Mouse (Mus musculus): ENCODE measurements around the gene Sh3bp5.

- TF ChIP-seq CTCF (IDR thresholded peaks at IDR 0.05; ENCODE audit: control insufficient read depth, insufficient read depth, insufficient read length): no peak
- TF ChIP-seq USF1 (IDR thresholded peaks at IDR 0.05; ENCODE audit: low read depth): no peak
- no peak for TF ChIP-seq FOSL1 (IDR thresholded peaks at IDR 0.05; ENCODE audit: insufficient read depth, low read length, poor library complexity, severe bottlenecking)
- no peak for TF ChIP-seq MYOD1 (IDR thresholded peaks at IDR 0.05; ENCODE audit: control insufficient read depth, insufficient read length, low read depth)
- no peak for TF ChIP-seq MAX (IDR thresholded peaks at IDR 0.05)
- no peak for TF ChIP-seq MYOG (IDR thresholded peaks at IDR 0.05; ENCODE audit: control insufficient read depth, extremely low read depth, insufficient read length)
These were observed 119.3 kb downstream of the Sh3bp5 start for GRCm38 (mm10) chr14:31316613-31317012.
